Mouse (Mus musculus) monocyte, adult 5-6 weeks (primary cell): ENCODE measurements at regions not wholly inside any gene's neighbourhood (a gene's known extent, or its start where the extent isn't known, plus 50 kb on each side); places are given as distances from the start of the nearest gene placed in this dataset.
"Not testable (repeated sequence)": the region's sequence is repeated elsewhere in the genome, so short reads cannot be mapped to it uniquely, and the experiment has no call there.

ENCODE experiments used
- ATAC-seq: fragments of 153-309, 156-312 bp; replicated peaks from 2 replicates; pipeline ENCODE4 v1.8.0; 2017; ENCODE audit warnings: mild to moderate bottlenecking; ENCODE audit not compliant: low TSS enrichment, insufficient number of reproducible peaks, severe bottlenecking, poor library complexity, low FRiP score

GRCm38 (mm10) chr3:21564211-21564781 is 512.2 kb upstream of the Tbl1xr1 start:
- no peak for ATAC-seq

GRCm38 (mm10) chr3:21564847-21565485 is 511.5 kb upstream of the Tbl1xr1 start:
- no peak for ATAC-seq

DNA sequence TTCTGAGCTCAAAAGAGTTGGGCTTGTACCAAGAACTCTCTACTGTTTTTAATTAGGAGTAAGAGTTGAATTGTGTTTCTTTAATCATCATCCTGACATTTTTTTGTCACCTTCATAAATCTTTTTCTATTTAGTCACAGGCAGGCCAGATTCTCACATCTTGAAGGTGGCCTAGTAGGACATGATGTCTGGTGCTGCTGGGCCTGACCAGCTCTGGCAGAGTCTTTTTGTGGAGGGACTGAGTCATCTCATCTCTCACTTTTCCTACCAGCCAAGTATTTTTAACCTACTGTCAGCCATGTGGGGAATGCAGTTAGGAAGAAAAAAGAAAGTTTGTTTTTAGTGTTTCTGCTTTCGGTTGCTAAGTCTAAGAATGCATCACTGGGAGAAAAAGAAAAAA is 506.7 kb upstream of the Tbl1xr1 start:
- no peak for ATAC-seq

GRCm38 (mm10) chr3:21578635-21579034 is 497.8 kb upstream of the Tbl1xr1 start:
- ATAC-seq = no peak

GRCm38 (mm10) chr3:21582122-21582521 is 494.3 kb upstream of the Tbl1xr1 start:
- no peak for ATAC-seq

DNA sequence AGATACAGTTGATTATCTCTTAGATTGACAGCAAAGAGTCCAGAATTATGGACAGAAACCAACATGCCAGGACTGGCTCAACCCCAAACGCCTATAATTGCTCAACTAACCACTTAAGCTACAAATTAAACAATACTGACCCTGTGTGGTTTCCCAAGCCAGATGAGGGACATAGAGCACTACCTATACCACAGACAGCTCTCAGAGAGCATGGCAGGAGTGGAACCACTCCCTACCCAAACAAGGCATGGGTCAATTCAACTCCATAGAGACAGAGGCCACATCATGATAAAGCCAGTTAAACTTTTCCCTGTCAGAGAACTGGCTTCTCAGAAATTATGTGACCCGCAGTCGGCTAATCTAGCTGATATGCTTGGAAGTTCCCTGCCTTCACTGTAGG is 490.7 kb upstream of the Tbl1xr1 start:
- ATAC-seq = no peak

DNA sequence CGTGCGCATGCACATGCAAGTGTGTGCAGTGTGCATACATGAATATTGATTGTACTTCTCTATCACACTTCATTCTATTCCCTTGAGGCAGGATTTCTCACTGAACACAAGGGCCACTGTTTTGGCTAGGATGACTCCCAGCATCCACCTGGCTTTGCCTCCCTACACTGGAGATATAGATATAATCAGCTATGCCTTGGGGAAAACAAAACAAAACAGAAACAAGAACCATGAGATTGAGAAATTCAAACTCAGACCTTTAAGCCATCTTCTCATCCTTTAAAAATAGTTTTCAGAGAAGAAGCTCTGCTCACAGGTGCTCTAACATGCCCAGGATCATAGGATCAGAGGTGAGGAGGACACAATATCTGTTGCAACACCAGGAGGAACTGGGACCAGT is 469.6 kb upstream of the Tbl1xr1 start:
- no peak for ATAC-seq

- ATAC-seq = no peak
Measured at GRCm38 (mm10) chr3:21610231-21610630, 466.2 kb upstream of the Tbl1xr1 start.

- ATAC-seq = no peak
Measured at GRCm38 (mm10) chr3:21621745-21622144, 454.7 kb upstream of the Tbl1xr1 start.

GRCm38 (mm10) chr3:21625039-21625438 is 451.4 kb upstream of the Tbl1xr1 start:
- ATAC-seq = no peak

DNA sequence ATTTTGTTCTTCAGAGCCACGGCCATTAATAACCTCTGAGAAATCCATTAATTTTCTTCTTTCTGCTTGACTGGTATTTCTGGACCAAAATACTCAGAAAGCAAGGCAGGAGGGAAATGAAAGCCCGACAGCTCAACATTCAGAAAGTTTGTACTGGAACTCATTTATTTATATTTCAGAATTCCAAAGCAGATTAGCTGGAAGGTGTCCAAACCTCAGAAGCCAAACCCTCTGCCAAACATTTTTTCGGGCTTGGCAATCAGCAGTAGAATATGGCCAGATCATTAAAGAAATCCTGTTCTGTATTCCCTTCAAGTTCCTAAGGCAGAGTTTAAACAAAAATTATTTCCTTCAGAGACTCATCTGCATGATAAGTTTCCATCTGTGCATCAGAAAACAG is 450.4 kb upstream of the Tbl1xr1 start:
- ATAC-seq = no peak

DNA sequence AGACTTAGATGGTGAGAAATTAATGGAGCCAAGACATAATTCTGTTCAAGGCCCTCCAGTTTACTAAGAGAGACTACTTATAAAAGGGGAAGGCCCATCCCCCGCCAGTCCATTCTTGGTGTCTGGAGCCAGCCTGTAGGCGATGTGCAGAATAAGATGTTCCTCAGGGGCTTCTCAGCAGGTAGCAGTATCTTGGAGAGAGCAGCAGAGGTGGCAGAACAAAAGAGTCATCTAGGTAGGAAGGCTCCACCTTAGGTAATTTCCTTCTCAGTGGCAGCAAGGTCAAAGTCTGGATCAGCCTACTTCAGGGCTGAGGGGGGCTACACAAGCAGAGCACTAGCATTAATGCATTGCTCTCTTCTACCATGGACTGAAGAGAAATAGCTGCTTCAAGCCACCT is 449.4 kb upstream of the Tbl1xr1 start:
- ATAC-seq = not testable (repeated sequence)

GRCm38 (mm10) chr3:21633600-21634221 is 442.7 kb upstream of the Tbl1xr1 start:
- ATAC-seq = peak; percentile 92

- no peak for ATAC-seq
Measured at GRCm38 (mm10) chr3:21634675-21635204, 441.7 kb upstream of the Tbl1xr1 start.

DNA sequence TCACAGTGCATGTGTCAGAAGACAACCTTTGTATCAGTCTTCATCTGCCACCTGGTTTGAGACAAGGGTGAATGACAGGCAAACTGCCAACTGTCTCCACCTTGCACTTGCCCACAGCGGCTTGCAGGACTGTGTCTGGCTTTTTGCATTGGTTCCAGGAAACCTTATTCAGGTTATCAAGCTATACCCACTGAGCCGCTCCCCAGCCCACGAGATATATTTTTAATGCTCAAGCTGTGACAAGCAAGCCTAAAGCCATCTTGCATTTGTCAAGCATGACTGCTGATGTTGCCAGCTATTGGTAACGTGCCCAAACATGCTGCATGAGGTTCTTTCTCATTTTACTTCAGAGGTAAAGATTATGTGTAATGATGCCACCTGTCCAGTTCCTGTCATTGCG is 437.6 kb upstream of the Tbl1xr1 start:
- ATAC-seq = no peak

DNA sequence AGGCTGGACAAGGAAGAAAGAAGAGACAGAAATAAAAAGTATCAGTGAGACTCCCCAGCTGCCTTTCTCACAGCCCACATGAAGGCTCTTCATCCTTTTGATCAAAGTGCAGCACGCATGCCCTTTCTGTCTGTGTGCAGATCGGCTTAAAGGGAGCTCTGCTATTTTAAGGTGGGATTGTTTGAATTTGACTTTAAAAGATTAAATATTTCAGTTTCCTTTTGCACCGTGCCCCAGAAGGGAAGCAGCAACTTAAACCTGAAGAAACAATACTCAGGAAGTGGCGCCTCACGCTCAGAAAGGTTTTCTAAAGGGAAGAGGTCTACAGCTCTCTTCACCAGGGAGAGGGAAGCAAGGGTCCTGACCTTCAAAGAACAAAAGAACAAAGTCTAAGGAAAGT is 436.9 kb upstream of the Tbl1xr1 start:
- no peak for ATAC-seq

- ATAC-seq = no peak
Measured at GRCm38 (mm10) chr3:21644086-21644485, 432.4 kb upstream of the Tbl1xr1 start.

- no peak for ATAC-seq
Measured at GRCm38 (mm10) chr3:21645268-21645667, 431.2 kb upstream of the Tbl1xr1 start.

GRCm38 (mm10) chr3:21649885-21650469 is 426.5 kb upstream of the Tbl1xr1 start:
- ATAC-seq = no peak

DNA sequence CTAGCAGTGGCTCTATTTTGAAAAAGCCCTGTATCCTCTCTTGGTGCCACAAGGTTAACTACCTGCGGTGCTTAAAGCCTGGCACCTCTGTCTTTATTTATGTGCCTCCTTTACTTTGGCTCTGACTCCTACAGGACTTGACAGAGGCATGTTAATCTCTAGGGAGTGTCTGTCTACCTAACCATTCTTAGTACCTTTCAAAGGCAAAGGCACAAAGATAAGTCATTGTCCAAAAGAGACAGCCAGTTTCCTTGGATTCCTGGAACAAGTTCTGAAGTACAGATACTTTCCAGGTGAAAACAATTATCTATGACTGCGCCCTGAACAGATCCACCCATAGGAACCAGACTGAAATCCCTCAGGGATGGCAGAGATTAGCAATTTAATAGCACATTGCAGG is 421.2 kb upstream of the Tbl1xr1 start:
- ATAC-seq = no peak
